Mouse (Mus musculus) retina, adult 2 months (tissue): ENCODE results near the gene Sptbn4.

Experiments used
- DNase-seq: peaks from one replicate; pipeline ENCODE4 v3.0.0-alpha.2; 2012; ENCODE audit warnings: low read depth, low spot score

Gene Sptbn4

GRCm38 (mm10) chr7:27326101-27326880 is 121.2 kb downstream of the Sptbn4 start:
- no peak for DNase-seq

GRCm38 (mm10) chr7:27325697-27326096 is 121.8 kb downstream of the Sptbn4 start:
- no peak for DNase-seq

- no peak for DNase-seq
These were observed 122.6 kb downstream of the Sptbn4 start for GRCm38 (mm10) chr7:27324928-27325327.

- DNase-seq: no peak
These were observed 123.3 kb downstream of the Sptbn4 start for GRCm38 (mm10) chr7:27324161-27324560.

- DNase-seq: no peak
These were observed 124.5 kb downstream of the Sptbn4 start for GRCm38 (mm10) chr7:27323001-27323400.

- no peak for DNase-seq
These were observed 125.2 kb downstream of the Sptbn4 start for GRCm38 (mm10) chr7:27322291-27322690.

GRCm38 (mm10) chr7:27319411-27319810 is 128.1 kb downstream of the Sptbn4 start:
- no peak for DNase-seq

- DNase-seq: no peak
These were observed 131.5 kb downstream of the Sptbn4 start for GRCm38 (mm10) chr7:27315958-27316357.

- no peak for DNase-seq
These were observed 133.1 kb downstream of the Sptbn4 start for GRCm38 (mm10) chr7:27314393-27314792.

GRCm38 (mm10) chr7:27311651-27312284 is 135.7 kb downstream of the Sptbn4 start:
- DNase-seq: no peak

GRCm38 (mm10) chr7:27310996-27311535 is 136.4 kb downstream of the Sptbn4 start:
- no peak for DNase-seq

GRCm38 (mm10) chr7:27310306-27310705 is 137.2 kb downstream of the Sptbn4 start:
- no peak for DNase-seq

GRCm38 (mm10) chr7:27309832-27310231 is 137.7 kb downstream of the Sptbn4 start:
- DNase-seq: no peak

GRCm38 (mm10) chr7:27308821-27309549 is 138.5 kb downstream of the Sptbn4 start:
- no peak for DNase-seq

- DNase-seq: no peak
These were observed 139.9 kb downstream of the Sptbn4 start for GRCm38 (mm10) chr7:27307551-27307950.
